Mouse (Mus musculus) hindbrain, embryonic 16.5 days (tissue): ENCODE results near the gene Mxd1. TPM values are rescaled to one million over a fixed set of nuclear protein-coding genes. Genes with fewer than 3 reads are reported as not detected.

Experiments
- ATAC-seq: fragments of 200-750 bp; cut with Nextera tagmentation; 2 replicates; pipeline ENCODE4 v1.8.0; 2017; ENCODE audit warnings: moderate TSS enrichment, moderate library complexity
- H3K27ac ChIP-seq: fragments of 300-500 bp; sonication (generic); 2 replicates; pipeline ENCODE4 v1.5.1; 2014; ENCODE audit warnings: low read depth, mild to moderate bottlenecking, control low read depth, low read length, moderate library complexity
- H3K27me3 ChIP-seq: fragments of 300-500 bp; sonication (generic); replicated peaks from 2 replicates; pipeline ENCODE4 v1.6.1; 2014; ENCODE audit warnings: low read length; ENCODE audit not compliant: control insufficient read depth, insufficient read depth
- H3K36me3 ChIP-seq: fragments of 300-500 bp; sonication (generic); 2 replicates; pipeline ENCODE4 v1.6.1; 2014; ENCODE audit warnings: mild to moderate bottlenecking, low read length, moderate library complexity, mixed read lengths; ENCODE audit not compliant: control insufficient read depth, insufficient read depth
- H3K4me1 ChIP-seq: fragments of 300-500 bp; sonication (generic); 2 replicates; pipeline ENCODE4 v1.6.1; 2014; ENCODE audit warnings: low read depth, low read length; ENCODE audit not compliant: control insufficient read depth, insufficient read depth
- H3K4me2 ChIP-seq: fragments of 300-500 bp; sonication (generic); 2 replicates; pipeline ENCODE4 v1.6.1; 2014; ENCODE audit warnings: mild to moderate bottlenecking, low read length, control low read depth, moderate library complexity
- H3K4me3 ChIP-seq: fragments of 300-500 bp; sonication (generic); 2 replicates; pipeline ENCODE4 v1.5.1; 2014; ENCODE audit warnings: mild to moderate bottlenecking, low read length, control low read depth, moderate library complexity
- H3K9ac ChIP-seq: fragments of 300-500 bp; sonication (generic); 2 replicates; pipeline ENCODE4 v1.6.1; 2014; ENCODE audit warnings: low read depth, mild to moderate bottlenecking, control low read depth, low read length, moderate library complexity
- H3K9me3 ChIP-seq: fragments of 300-500 bp; sonication (generic); 2 replicates; pipeline ENCODE4 v1.6.1; 2014; ENCODE audit warnings: mild to moderate bottlenecking, low read length, moderate library complexity; ENCODE audit not compliant: control insufficient read depth
- WGBS: fragments of 180-500 bp; shearing (Covaris S2); extraction: QIAGEN DNeasy Blood & Tissue Kit; methylation state at CpG from one replicate; pipeline ENCODE4 v1.1.7; 2014; 5-methylcytosine and 5-hydroxymethylcytosine counted together
- polyA plus RNA-seq: library from polyadenylated mRNA; unstranded; fragments of >200 nt; fragmentation: Nextera tagmentation; extraction: Ambion mirVana; gene quantifications from 2 replicates; pipeline ENCODE4 v1.2.1, GENCODE M21; 2015

Gene Mxd1
- polyA plus RNA-seq, 1 experiment from 2014 or later, result 16.1 TPM

DNA sequence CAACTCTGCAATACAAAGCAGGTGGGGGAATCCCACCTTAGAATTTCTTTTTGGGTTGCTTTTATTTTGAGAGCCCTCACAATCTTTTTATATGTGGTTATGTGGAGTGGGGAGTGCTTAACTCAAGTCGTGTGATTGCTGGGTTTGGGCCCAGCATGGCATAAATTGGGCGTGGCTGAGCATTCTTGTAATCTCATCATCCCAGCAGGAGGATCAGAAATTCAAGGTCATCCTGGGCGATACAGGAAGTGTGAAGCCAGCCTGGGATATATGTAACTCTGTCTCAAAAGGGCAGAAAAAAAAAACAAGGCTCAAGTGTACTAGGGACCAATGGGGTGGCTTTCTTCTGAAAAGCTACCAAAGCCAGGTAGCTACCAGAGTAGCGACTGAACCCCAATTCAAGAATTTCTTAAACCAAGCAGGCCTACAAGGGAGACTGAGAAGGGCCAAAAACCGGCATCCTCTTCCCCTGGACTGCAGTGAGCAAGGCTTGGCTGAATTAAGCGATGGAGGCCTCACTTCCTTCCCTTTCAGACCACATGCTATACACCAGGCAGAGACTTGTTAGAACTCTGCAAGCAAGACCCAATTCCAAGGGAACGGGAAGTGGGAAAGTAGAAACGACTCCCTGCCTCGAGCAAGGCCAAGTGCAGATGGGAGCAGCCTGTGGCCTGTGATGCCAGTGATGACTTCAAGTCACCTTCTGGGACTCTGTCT, 8.6 kb downstream of the Mxd1 start:
- no peaks in the 10 kb centered on the region for H3K27me3 ChIP-seq
- H3K27ac ChIP-seq, result no peak overlapping the region
- no peak for ATAC-seq
- peaks cover 18% of the 10 kb centered on the region for H3K36me3 ChIP-seq
- WGBS, result 81% methylated on average over 9 of the region's 9 CpGs
- no peaks in the 10 kb centered on the region for H3K4me1 ChIP-seq
- H3K4me3 ChIP-seq, result no peak overlapping the region
- H3K4me2 ChIP-seq, result no peak overlapping the region
- H3K9me3 ChIP-seq, result no peaks in the 10 kb centered on the region
- H3K9ac ChIP-seq, result no peak overlapping the region

DNA sequence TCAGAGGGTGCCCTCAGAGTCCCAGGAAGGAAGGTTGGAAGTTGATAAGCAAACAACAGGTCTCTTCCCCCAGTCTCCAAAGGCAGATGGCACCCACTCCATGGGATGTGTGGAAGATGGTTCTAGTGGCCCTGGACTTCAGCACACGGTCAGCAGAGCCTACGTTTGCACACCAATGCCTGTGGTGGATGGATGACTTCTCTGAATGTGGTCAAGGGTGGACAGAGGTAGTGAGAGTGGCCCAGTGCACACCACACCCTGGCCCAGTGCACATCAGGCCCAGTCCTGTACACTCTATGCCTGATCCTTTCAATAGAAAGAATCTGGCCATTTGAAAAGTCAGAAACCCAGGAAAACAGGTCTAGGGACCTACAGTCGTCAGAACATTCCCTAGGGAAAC, 10.5 kb downstream of the Mxd1 start:
- no peaks in the 10 kb centered on the region for H3K4me1 ChIP-seq
- H3K36me3 ChIP-seq, result peaks cover 21% of the 10 kb centered on the region
- H3K9me3 ChIP-seq, result no peaks in the 10 kb centered on the region
- H3K9ac ChIP-seq, result no peak overlapping the region
- H3K4me3 ChIP-seq, result no peak overlapping the region
- ATAC-seq, result no peak
- no peaks in the 10 kb centered on the region for H3K27me3 ChIP-seq
- H3K4me2 ChIP-seq, result no peak overlapping the region
- WGBS, result 77% methylated on average over 3 of the region's 3 CpGs
- H3K27ac ChIP-seq, result no peak overlapping the region

DNA sequence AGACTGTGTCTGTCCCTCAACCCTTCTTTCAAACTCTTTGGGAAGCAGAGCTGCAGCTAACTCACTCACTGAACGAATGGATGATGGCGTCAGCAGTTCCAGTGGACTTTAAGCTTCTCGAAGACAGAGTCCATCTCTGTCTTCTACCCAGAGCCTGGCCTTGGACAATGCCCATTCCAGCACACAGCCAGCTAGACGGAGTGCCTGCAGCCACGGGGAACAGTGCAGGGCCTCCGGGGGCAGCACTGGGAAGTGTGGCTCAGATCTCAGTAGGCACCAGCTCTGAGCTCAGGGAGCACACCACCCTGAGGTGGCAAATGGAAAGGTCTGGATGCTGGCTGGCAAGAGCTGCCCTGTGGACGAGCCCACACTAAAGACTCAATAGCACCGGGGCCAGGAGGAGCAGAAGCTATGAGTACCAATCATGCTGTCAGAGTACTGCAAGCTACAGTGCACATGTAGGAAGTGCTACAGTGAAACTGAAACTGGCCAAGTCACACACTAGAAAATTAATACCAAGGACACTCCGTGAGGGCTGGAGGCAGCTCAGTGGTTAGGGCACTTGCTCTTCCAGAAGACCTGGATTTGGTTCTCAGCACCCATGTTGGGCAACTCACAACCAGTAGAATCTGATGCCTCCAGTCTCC, 14.6 kb downstream of the Mxd1 start:
- Histone ChIP-seq H3K27ac (no peak overlapping the region), H3K36me3 (peaks cover 29% of the 10 kb centered on the region), H3K27me3 (no peaks in the 10 kb centered on the region), H3K9ac (no peak overlapping the region), H3K4me2 (no peak overlapping the region), H3K4me3 (no peak overlapping the region), H3K4me1 (no peaks in the 10 kb centered on the region), H3K9me3 (no peaks in the 10 kb centered on the region)
- 83% methylated on average over 9 of the region's 9 CpGs for WGBS
- ATAC-seq, result no peak

DNA sequence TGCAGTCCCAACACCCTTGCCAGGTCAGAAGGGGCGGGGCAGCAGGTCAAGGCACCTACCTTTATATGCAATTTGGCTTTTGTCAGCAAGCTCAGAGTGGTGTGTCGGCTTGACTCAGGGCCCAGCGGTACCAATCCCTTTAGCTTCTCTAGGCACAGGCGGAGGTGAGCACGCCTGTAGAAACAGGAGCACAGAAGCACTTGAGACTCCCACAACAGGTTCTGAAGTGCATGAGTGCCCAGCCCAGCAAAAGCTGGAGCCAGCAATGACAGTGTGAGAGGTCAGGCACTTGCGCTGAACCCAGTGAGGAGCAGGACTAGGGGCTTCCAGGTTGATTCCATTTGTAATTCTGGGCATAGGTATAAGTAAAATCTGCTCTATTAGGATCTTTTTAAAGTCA, 15.9 kb downstream of the Mxd1 start:
- peaks cover 41% of the 10 kb centered on the region for H3K36me3 ChIP-seq
- H3K9me3 ChIP-seq, result no peaks in the 10 kb centered on the region
- H3K4me3 ChIP-seq, result no peak overlapping the region
- no peak overlapping the region for H3K27ac ChIP-seq
- H3K4me2 ChIP-seq, result no peak overlapping the region
- 91% methylated on average over 6 of the region's 6 CpGs for WGBS
- no peaks in the 10 kb centered on the region for H3K4me1 ChIP-seq
- no peak overlapping the region for H3K9ac ChIP-seq
- ATAC-seq, result no peak
- no peaks in the 10 kb centered on the region for H3K27me3 ChIP-seq

DNA sequence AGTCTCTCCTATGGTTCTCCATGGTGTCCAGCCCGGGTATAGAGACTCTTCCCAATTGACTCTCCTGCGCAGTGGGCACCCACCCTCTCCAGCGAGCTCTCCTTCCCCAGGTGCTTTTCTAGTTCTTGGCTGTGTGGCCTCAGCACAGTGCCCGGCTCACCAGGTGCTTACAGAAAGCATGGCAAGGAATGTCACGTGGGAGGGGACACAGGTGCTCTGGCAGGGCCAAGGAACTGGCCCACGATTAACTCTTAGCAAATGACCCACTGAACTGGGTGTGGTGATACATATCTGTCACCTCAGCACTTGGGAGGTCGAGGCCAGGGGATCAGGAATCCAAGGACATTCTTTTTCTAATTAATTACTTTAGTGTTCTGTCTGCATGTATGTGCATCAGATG, 22.8 kb downstream of the Mxd1 start:
- ATAC-seq, result no peak
- Histone ChIP-seq H3K4me3 (no peak overlapping the region), H3K9ac (no peak overlapping the region), H3K27me3 (no peaks in the 10 kb centered on the region), H3K4me2 (no peak overlapping the region), H3K4me1 (no peaks in the 10 kb centered on the region), H3K27ac (no peak overlapping the region), H3K36me3 (peaks cover 22% of the 10 kb centered on the region), H3K9me3 (no peaks in the 10 kb centered on the region)
- 82% methylated on average over 7 of the region's 7 CpGs for WGBS

DNA sequence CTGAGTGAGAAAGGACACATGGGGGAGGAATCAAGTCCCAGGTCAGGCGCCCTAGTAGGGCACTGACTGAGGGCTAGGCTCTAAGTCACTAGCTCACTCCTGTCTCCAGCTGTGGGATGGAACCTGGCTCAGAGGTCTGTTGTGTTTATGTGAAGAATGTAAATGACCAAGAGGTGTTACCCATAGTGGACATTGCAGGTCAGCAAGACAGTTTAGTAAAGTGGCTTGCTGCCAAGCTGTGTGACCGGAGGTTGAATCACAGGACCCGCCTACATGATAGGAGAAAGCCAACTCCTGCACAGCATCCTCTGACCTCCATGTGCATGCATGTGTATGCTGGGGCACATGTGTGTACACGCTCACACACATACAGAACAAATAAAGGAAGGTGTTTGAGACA, 23.4 kb downstream of the Mxd1 start:
- no peaks in the 10 kb centered on the region for H3K27me3 ChIP-seq
- H3K9me3 ChIP-seq, result no peaks in the 10 kb centered on the region
- H3K36me3 ChIP-seq, result peaks cover 18% of the 10 kb centered on the region
- no peaks in the 10 kb centered on the region for H3K4me1 ChIP-seq
- H3K27ac ChIP-seq, result no peak overlapping the region
- 74% methylated on average over 4 of the region's 4 CpGs for WGBS
- no peak for ATAC-seq
- H3K9ac ChIP-seq, result no peak overlapping the region
- H3K4me2 ChIP-seq, result no peak overlapping the region
- no peak overlapping the region for H3K4me3 ChIP-seq

DNA sequence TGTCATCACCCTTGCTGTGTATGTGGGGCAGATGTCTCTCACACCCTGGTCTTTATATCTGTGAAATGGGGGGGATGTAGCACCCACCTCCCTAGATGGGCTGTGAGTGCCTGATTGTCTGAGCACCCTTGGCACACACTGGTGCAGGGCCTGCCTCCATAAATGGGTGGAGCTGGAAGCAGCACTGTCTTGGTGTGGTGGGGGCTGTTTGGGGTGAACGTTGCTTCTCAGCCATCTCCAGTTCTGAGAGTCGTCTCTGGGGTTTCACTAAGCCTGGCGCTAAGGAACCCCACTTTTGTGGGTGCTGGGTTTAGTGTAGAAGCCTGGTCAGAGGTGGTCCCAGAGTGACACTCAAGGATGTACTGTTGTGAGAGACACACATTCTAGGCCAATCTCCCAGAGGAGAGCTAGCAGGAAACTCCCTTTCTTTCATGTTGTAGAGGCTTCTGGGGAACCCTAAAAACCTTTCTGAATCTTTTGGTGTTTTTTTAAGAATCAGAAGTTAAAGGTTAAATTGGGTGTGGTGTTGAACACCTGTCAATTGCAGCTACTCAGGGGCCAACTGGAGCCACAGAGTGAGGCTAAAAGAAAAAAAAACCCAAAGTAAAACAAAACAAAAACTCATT, 24.1 kb downstream of the Mxd1 start:
- H3K36me3 ChIP-seq, result peaks cover 14% of the 10 kb centered on the region
- WGBS, result 88% methylated on average over 3 of the region's 3 CpGs
- no peak overlapping the region for H3K27ac ChIP-seq
- H3K4me3 ChIP-seq, result no peak overlapping the region
- H3K4me1 ChIP-seq, result no peaks in the 10 kb centered on the region
- no peaks in the 10 kb centered on the region for H3K27me3 ChIP-seq
- no peak for ATAC-seq
- H3K4me2 ChIP-seq, result no peak overlapping the region
- no peak overlapping the region for H3K9ac ChIP-seq
- H3K9me3 ChIP-seq, result no peaks in the 10 kb centered on the region

DNA sequence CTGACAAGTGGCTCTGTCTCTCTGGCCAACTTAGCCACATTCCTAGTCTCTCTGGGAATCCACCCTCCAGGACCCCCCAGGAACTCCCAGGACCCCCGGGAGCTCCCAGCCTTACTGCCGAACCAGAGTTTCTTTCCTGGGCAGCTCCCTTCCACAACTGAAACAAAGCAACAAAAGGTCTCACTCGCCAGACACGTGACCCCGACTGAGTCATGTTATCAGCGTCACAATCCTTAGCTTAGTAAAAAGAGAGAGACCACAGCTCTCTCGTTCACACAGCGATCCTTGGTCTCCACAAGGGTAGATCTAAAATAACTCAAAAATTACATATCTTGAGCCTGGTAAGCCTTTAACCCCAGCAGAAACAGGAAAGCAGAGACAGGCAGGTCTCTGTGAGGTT, 27.2 kb downstream of the Mxd1 start:
- H3K36me3 ChIP-seq, result no peaks in the 10 kb centered on the region
- no peak overlapping the region for H3K27ac ChIP-seq
- H3K9ac ChIP-seq, result no peak overlapping the region
- no peaks in the 10 kb centered on the region for H3K4me1 ChIP-seq
- 61% methylated on average over 8 of the region's 8 CpGs for WGBS
- H3K27me3 ChIP-seq, result no peaks in the 10 kb centered on the region
- H3K4me3 ChIP-seq, result no peak overlapping the region
- no peak overlapping the region for H3K4me2 ChIP-seq
- no peak for ATAC-seq
- H3K9me3 ChIP-seq, result no peaks in the 10 kb centered on the region

DNA sequence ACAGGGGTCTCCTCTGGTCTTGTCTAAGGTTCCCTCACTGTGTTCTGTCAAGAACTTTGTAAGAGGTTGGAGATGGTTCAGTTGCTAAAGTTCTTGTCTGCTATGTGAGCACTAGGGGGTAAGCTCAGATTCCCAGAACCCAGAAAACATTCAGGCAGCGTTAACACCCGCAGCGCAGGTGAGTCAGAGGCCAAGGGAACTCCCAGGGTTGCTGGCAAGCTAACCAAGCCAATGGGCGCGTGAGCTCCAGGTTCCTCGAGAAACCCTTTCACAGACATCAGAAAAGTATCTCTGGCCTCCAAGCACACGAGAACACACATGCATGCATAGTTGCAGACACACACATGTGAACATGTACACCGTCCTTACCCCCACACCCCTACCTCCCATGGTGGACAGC, 28.2 kb downstream of the Mxd1 start:
- H3K27me3 ChIP-seq, result no peaks in the 10 kb centered on the region
- H3K27ac ChIP-seq, result no peak overlapping the region
- H3K4me1 ChIP-seq, result no peaks in the 10 kb centered on the region
- no peak for ATAC-seq
- H3K4me3 ChIP-seq, result no peak overlapping the region
- 83% methylated on average over 8 of the region's 8 CpGs for WGBS
- no peak overlapping the region for H3K9ac ChIP-seq
- H3K36me3 ChIP-seq, result no peaks in the 10 kb centered on the region
- H3K9me3 ChIP-seq, result no peaks in the 10 kb centered on the region
- no peak overlapping the region for H3K4me2 ChIP-seq
